8 mouse cellular contexts compared by ENCODE assay signal in genomic region chr13:73732742-73733700, GRCm38 (mm10). TPM values are rescaled to one million over a fixed set of nuclear protein-coding genes. Genes with fewer than 3 reads are reported as not detected.
A peak's percentile ranks its signal among the peaks of the same experiment; 100 is the strongest.
DNase-seq lines count a peak whose midpoint lies in the region; ATAC-seq and TF ChIP-seq lines count a peak whose summit lies in the region.

Slc12a7 (plus strand) TSS chr13:73733094.

- peaks cover 23% of the 10 kb centered on the region for H3K27me3 ChIP-seq in heart, embryonic 13.5 days (replicated peaks)
- peaks cover 40% of the 10 kb centered on the region for H3K27me3 ChIP-seq in midbrain, embryonic 12.5 days

- H3K4me1 ChIP-seq in heart, embryonic 13.5 days = peaks cover 26% of the 10 kb centered on the region
- peaks cover 12% of the 10 kb centered on the region for H3K4me1 ChIP-seq in midbrain, embryonic 12.5 days

- peak within 1 kb of the TSS; percentile 53 for H3K4me3 ChIP-seq in heart, embryonic 13.5 days
- H3K4me3 ChIP-seq in midbrain, embryonic 12.5 days = peak within 1 kb of the TSS; percentile 41

- 4% methylated on average over 47 of the region's 48 CpGs for WGBS in heart, embryonic 13.5 days
- 4% methylated on average over 47 of the region's 48 CpGs for WGBS in midbrain, embryonic 12.5 days

- H3K4me2 ChIP-seq in heart, embryonic 13.5 days = peak within 1 kb of the TSS; percentile 76
- H3K4me2 ChIP-seq in midbrain, embryonic 12.5 days (replicated peaks) = peak within 1 kb of the TSS; percentile 72

- no peak for TF ChIP-seq POLR2A in brain, embryonic 14.5 days (IDR thresholded peaks at IDR 0.05; ENCODE audit: borderline replicate concordance, extremely low read depth, insufficient read depth, insufficient read length, poor library complexity, severe bottlenecking)

- peak; percentile 35 to 44 for DNase-seq in cerebellum, postnatal 10 days
- DNase-seq in cerebellum, adult 8-10 months = no peak
- DNase-seq in brain, embryonic 14.5 days (ENCODE audit: low read depth) = peak; percentile 31
- peak; percentile 65 to 72 for DNase-seq in kidney, postnatal 4 days
- DNase-seq in thymus, postnatal 36 days = peak; percentile 56 to 62
- no peak for DNase-seq in cerebellum, adult 9-11 months

- H3K9me3 ChIP-seq in heart, embryonic 13.5 days = no peaks in the 10 kb centered on the region
- no peaks in the 10 kb centered on the region for H3K9me3 ChIP-seq in midbrain, embryonic 12.5 days

- no peaks in the 10 kb centered on the region for H3K36me3 ChIP-seq in heart, embryonic 13.5 days
- no peaks in the 10 kb centered on the region for H3K36me3 ChIP-seq in midbrain, embryonic 12.5 days

- ATAC-seq in heart, embryonic 13.5 days (ENCODE audit: extremely low read depth, insufficient number of reproducible peaks, low FRiP score, low TSS enrichment) = no peak
- ATAC-seq in midbrain, embryonic 12.5 days (ENCODE audit: low FRiP score, low read depth) = peak; percentile 74

- peak within 1 kb of the TSS; percentile 74 for H3K9ac ChIP-seq in heart, embryonic 13.5 days
- peak within 1 kb of the TSS; percentile 21; the same call in 1 of the 2 replicates for H3K9ac ChIP-seq in midbrain, embryonic 12.5 days (replicated peaks)

- H3K27ac ChIP-seq in heart, embryonic 13.5 days (replicated peaks) = no peak within 1 kb of the TSS
- H3K27ac ChIP-seq in midbrain, embryonic 12.5 days (replicated peaks) = no peak within 1 kb of the TSS

- no peak for TF ChIP-seq CTCF in brain, embryonic 14.5 days (IDR thresholded peaks at IDR 0.05; ENCODE audit: borderline replicate concordance, extremely low read depth, insufficient read depth, insufficient read length)

RNA-seq across cellular contexts. Expression of gene Slc12a7, which starts in this region (rescaled TPM):
- 24.8 and 33.8 TPM in 2 replicates for polyA plus RNA-seq in brain, embryonic 14.5 days (2012; rRNA removed)
- polyA plus RNA-seq in heart, embryonic 13.5 days (2015; fragmentation: Nextera tagmentation; extraction: Ambion mirVana) = 31.6 and 32.1 TPM in 2 replicates
- 38.7 and 39.0 TPM in 2 replicates for polyA plus RNA-seq in midbrain, embryonic 12.5 days (2016; fragmentation: Nextera tagmentation; extraction: Ambion mirVana)

Comparison
In these comparisons a context has a peak if more than half of its experiments do, and no peak if none do; other contexts are left out.
1. DNase-seq: peak in cerebellum, postnatal 10 days (2 of 2), brain, embryonic 14.5 days (single experiment), kidney, postnatal 4 days (2 of 2) and thymus, postnatal 36 days (2 of 2); none in cerebellum, adult 8-10 months (single experiment) and cerebellum, adult 9-11 months (single experiment).